Mouse (Mus musculus) CD4-positive naive resting alpha-beta T cell, adult 76 days (primary cell): ENCODE results near the gene Cyp2d22. TPM values are rescaled to one million over a fixed set of nuclear protein-coding genes. Genes with fewer than 3 reads are reported as not detected.

Experiments used
- total RNA-seq: library from RNA; stranded (reverse); gene quantifications from one replicate; pipeline ENCODE4 v1.2.4, GENCODE M21; 2023

The Cyp2d22 gene
- 11.3 TPM for total RNA-seq

DNA sequence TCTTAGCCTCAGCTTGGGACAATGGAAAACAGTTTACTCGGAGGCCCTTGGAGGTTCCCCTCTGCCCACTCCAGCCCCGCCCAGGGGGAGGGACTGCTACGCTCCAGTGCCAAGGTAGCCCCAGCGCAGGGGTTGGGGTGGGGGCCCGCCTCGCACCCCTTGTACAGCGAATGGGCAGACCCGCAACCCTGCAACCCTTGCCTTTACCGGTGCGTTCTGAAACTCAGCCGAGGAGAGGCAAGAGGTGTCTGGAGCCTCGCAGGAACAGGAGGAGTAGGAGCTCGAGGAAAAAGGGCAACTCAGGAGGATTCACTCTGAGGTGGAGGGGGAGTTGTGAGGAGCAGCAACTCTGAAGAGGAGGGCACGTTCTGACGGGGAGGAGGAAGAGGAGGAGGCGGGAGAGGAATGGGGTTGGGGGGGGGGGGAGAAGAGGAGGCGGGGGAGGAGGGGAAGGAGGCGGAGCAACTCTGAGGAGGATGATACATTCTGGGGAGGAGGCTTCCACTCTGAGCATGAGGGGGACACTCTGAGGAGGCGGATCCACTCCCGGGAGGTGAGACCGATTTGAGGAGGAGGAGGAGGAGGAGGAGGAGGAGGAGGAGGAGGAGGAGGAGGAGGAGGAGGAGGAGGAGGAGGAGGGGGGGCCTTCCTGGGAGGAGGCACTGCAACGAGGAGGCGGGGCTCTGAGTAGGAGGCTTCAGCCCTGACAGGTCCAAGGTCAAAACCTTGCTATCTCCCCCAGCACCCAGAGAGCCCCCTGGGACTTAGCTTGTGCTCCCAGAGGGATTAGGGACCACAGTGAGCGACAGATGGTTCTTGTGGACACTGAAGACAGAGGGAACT lies at the start of gene Cyp2d22:
TSS of gene Cyp2d22 (minus strand) at position 390 of the 843 bp plus-strand sequence.

DNA sequence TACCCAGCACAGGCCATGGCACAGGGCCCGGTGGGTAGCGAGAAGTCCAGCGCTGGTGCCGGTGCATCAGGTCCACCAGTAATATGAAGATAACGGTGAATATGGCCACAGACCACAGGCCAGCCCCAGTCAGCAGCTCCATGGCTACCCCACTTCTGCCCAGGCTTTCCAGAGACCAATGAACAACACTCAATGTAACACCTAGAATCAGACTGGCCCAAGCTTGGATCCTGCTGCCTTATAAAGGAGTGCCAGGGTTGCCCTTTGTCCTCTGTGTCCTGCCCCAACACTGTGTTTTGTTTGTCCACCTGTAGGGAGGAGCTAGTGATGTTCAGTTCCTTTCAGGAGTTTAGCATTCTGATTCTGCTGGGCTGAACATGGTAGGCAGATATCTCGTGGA lies 26.9 kb upstream of the Cyp2d22 start, which contains the start of gene Cyp2d10:
TSS of gene Cyp2d10 (minus strand) at position 215 of the 400 bp plus-strand sequence.

DNA sequence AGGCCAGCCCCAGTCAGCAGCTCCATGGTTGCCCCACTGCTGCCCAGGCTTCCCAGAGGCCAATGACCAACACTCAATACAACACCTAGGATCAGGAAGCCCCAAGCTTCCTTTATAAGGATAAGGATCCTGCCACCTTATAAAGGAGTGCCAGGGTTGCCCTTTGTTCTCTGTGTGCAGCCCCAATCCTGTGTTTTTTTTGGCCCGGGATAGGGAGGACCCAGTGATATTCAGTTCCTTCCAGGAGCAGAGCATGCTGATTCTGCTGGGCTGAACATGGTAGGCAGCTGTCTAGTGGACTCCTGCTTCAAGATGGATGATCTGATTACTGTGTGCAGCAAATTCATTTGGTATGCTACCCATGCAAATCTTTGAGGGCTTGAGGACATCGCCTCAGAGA lies 13.9 kb upstream of the Cyp2d22 start, which contains the start of gene Cyp2d11:
TSS of gene Cyp2d11 (minus strand) at position 101 of the 400 bp plus-strand sequence.

DNA sequence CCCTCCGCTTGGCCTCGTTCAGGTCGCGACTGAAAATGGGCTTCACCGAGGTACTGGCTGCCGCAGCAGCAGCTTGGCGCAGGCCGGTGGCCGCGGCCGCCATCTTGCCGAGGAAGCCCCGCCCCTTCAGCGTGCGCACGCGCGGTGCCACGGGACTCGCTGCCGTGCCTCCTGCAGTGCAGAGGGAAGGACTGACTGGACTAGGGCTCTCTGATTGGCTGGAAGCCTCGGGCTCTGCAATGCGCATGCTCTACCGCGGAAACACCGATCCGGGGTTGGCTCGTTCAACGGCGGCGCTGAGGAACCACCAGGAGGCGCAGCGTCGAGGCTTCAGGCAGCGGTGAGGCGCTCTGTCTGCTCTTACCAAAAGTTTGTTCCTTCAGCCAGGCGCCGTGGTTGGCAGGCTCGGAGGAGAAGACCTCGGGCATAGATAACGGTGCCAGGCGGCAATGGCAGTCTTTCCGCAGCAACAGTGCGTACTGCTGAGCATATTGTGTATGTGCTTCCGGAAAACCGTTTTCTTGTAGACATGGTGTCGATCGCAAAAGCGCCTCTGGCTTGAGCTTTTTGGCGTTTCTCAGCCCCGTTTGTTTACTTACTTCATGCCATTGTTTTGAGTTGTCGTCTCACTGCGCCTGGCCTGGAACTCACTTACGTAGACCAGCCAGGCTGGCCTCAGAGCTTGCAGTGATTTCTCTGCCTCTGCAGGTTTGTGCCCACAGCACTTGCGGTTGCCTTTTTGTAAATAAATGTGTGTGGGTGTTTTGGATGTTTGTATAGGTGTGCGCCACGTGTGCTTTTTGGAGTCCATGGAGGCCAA lies 25.7 kb downstream of the Cyp2d22 start, which contains the start of gene Ndufa6:
TSS of gene Ndufa6 (minus strand) at position 197 of the 820 bp plus-strand sequence.

DNA sequence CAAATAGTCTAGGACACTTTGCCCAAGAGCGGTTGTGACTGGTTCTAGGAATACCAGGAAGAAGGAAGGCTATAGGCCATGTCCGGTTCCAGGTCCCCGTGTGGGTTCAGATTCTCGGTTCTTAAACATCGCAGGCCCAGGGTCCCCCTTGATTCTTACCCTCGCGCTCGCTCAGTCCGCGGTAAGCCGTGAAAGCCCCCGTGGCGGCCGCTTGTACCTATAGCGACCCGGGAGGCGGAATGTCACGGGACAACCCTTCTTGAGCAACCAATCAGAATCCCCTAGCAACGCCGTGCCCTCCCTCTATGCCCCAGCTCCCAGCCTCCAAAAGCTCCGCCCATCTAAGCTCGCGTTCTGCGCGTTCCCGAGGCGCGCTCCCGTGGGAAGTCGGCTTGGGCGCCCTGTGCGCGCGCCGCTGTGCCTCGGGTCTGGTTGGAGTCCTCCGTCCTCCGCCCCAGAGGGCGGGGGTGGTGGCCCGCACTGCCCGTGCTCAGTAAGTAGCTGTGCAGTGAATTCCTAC lies 41.4 kb downstream of the Cyp2d22 start, which contains the start of the genes Naga, Pheta2 and Smdt1:
TSS of gene Naga (minus strand) at position 333 of the 520 bp plus-strand sequence.
TSS of gene Pheta2 (plus strand) at position 350 of the 520 bp plus-strand sequence.
TSS of gene Smdt1 (plus strand) at position 367 of the 520 bp plus-strand sequence.

Other genes starting within 250 kb of the Cyp2d22 start
- gene Srebf2, start 233.1 kb downstream of the Cyp2d22 start, total RNA-seq, result 239 TPM
- gene Shisa8, start 167.4 kb downstream of the Cyp2d22 start, total RNA-seq, result 0.29 TPM
- 18.9 TPM for gene Tnfrsf13c, start 155.9 kb downstream of the Cyp2d22 start, total RNA-seq
- 1.7 TPM for gene Cenpm, start 135.5 kb downstream of the Cyp2d22 start, total RNA-seq
- not detected for gene 1500009C09Rik, start 127.9 kb downstream of the Cyp2d22 start, total RNA-seq
- gene Sept3, start 105.4 kb downstream of the Cyp2d22 start, total RNA-seq, result not detected
- gene Wbp2nl, start 81.3 kb downstream of the Cyp2d22 start, total RNA-seq, result not detected
- 43.6 TPM for gene Naga, start 41.3 kb downstream of the Cyp2d22 start, total RNA-seq
- gene Pheta2, start 41.3 kb downstream of the Cyp2d22 start, total RNA-seq, result 0.26 TPM
- 97.2 TPM for gene Smdt1, start 41.3 kb downstream of the Cyp2d22 start, total RNA-seq
- 130 TPM for gene Ndufa6, start 25.9 kb downstream of the Cyp2d22 start, total RNA-seq
- gene Cyp2d11, start 13.8 kb upstream of the Cyp2d22 start, total RNA-seq, result not detected
- gene Cyp2d10, start 26.9 kb upstream of the Cyp2d22 start, total RNA-seq, result not detected
- not detected for gene Cyp2d9, start 53.2 kb upstream of the Cyp2d22 start, total RNA-seq
- gene Cyp2d12, start 174.8 kb upstream of the Cyp2d22 start, total RNA-seq, result not detected
- gene Cyp2d34, start 240.7 kb upstream of the Cyp2d22 start, total RNA-seq, result not detected